Mouse (Mus musculus) heart, adult 9 months (tissue): ENCODE measurements around the gene Pde11a.

Experiments
- DNase-seq, 2 experiments: peaks; one replicate each; pipeline ENCODE4 v3.0.0; 2022; ENCODE audit warnings: low spot score in 2 of 2

The Pde11a gene

DNA sequence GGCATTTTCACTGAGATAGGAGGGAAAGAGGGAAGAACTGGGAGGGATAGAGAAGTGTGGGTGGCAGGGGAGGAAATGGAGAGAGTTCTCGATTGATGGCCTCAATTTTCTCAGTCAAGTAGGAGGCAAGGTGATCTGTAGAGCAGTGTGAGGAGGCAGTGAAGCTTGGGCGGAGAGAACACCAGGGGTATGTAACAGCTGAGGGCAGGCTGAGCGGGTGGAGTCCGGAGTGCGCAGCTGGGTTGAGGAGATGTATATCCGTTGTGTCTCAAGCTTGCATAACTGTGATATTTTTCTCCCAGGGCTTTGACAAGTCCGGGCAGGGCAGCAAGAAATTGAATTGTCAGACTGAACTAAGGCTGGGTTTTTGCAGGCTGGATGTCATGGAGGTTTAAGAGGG lies 281.0 kb downstream of the Pde11a start:
- DNase-seq = no peak

DNA sequence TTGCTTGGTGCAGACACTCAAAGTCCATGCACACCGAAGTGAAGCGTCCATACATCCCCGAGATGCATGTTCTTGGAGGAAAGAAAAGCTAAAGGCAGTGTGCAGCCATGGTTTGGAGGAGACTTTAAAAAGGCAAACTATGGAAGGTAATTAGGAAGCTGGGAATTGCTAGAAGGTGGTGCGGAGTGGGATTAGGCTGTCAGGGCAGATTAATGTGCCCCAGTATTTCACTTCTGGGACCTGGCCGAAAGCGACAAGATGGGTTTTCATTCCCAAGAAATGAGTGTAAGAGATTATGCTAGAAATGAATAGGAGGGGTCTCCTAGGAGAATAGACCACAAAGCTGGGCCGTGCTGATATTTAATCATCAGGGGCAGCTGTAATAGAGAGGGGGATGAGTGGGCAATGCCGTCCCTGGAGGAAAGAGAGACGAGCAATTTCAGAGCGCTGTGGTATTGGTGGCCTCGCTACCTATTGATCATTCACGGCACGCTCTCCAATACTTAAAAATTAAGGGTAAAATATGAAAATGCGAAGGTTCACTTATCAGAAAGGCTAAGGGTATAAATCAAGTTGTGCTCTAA lies 284.7 kb downstream of the Pde11a start:
- DNase-seq = no peak

GRCm38 (mm10) chr2:76052897-76053505 lies 285.6 kb downstream of the Pde11a start:
- no peak for DNase-seq

GRCm38 (mm10) chr2:76051385-76051784 lies 287.2 kb downstream of the Pde11a start:
- DNase-seq = no peak

GRCm38 (mm10) chr2:76050911-76051310 lies 287.7 kb downstream of the Pde11a start:
- no peak for DNase-seq

GRCm38 (mm10) chr2:76050092-76050491 lies 288.5 kb downstream of the Pde11a start:
- DNase-seq = no peak

DNA sequence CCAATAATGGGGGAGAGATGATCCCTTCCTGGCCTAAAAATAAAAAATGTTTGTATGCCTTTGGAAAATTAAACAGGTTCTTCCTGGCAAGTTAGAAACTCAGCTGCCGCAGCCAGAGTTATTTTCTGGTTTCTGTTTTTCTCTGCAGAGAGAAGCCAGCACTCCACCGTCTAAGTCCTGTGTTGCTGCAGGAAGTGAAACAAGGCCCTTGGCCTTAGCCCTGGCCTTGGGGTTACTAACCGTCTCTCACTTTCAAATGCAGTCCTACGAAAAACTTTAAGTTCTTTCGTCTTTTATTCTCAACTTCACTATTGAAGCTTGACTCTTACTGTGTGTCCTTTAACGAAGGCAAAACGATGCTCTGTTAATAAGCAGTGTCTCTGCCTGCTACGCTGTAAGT lies 289.0 kb downstream of the Pde11a start:
- DNase-seq = no peak

DNA sequence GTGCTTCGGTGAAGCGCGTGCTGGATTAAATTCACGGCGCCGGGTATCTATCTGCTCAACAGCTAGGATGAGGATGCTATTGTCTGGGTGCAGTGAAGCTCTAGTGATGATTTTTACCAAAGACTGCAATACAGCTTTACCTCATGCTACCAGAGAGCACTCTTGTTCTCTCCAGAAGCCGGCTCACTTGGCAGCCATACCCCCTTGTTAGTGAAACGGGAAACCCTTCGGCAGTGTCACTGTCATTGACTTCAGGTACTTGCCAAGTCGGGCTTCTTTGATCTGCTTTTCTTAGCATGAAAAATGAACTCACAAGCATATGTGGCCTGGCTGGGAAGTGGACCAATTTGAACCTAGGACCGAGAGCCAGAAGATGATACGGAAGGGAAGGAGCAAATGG lies 290.8 kb downstream of the Pde11a start:
- no peak for DNase-seq

GRCm38 (mm10) chr2:76042210-76042609 lies 296.4 kb downstream of the Pde11a start:
- DNase-seq = no peak

DNA sequence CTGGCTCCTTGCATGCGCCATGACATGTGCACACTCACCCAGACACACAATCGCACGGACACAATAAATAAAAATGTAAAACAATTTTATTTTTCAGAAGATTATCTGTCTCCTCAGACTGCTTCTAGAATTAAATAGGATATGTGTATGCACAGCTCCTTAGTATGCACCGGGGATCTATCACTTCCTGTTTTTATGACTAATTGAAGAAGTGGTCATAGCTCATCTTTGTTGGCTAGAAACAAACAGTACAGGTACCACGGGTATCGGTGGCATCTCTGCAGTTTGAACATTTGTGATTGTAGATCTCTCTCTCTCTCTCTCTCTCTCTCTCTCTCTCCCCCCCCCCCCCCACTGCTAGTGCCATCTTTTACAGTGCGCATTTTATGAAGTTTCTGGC lies 298.5 kb downstream of the Pde11a start:
- no peak for DNase-seq

DNA sequence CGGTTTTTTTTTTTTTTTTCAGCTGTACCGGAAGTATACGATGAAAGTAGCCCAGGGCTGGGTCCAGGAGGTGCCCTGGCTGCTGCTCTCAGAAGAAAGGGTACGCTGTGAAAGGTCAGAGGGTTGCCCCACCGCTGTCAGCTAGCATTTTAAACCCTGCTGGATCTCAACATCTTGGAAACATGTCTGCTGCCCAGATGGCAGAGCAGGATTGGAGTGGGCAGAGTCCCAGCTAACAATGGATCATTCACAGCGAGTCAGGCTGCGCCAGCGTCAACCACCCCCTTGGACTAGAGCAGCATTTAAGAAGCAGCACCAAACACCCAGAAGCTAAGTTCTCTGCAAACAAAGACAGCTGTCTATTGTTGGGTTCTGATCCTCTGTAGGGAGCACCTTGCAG lies 308.5 kb downstream of the Pde11a start:
- DNase-seq = no peak

GRCm38 (mm10) chr2:76029081-76029901 lies 309.3 kb downstream of the Pde11a start:
- no peak for DNase-seq

DNA sequence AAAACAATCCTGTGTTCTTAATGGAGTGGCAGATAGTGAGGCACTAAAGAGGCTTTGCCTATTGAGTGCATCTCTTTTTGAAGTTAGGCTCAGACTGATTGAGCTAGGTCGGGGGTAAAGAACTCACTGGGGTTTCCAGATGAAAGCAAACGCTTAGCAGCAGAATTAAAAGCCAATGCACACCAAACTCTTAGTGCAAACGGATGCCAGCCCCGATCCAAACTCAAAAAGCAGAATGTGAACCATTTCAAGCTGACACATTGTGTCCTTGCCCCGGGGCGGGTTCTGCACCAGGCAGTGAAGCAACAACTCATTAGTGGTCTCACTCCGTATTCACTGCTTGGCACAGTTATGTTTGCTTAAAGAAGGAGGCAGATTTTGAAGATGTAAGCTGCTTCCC lies 321.7 kb downstream of the Pde11a start:
- no peak for DNase-seq

GRCm38 (mm10) chr2:76016136-76016535 lies 322.4 kb downstream of the Pde11a start:
- no peak for DNase-seq

DNA sequence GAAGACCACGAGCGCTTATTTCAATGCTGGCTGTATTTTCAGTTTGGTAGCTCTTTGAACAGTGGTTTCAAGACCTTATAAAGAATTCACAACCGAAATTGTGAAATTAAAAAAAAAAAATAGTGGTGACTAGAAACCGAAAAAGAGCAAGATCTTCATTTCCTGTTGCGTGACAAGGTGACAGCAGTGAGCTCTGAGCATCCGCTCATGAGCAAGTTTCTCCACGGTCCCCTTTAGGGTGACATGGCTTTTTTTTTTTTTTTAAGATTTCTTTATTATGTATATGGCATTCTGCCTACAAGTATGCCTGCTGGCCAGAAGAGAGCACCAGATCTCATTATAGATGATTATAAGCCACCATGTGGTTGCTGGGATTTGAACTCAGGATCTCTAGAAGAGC lies 323.1 kb downstream of the Pde11a start:
- DNase-seq = no peak

- DNase-seq = no peak
Observed at GRCm38 (mm10) chr2:76014659-76015058, 323.9 kb downstream of the Pde11a start.

GRCm38 (mm10) chr2:76006194-76006593 lies 332.4 kb downstream of the Pde11a start:
- DNase-seq = no peak

- DNase-seq = no peak
Observed at GRCm38 (mm10) chr2:76002899-76003298, 335.7 kb downstream of the Pde11a start.

GRCm38 (mm10) chr2:76001392-76001791 lies 337.2 kb downstream of the Pde11a start:
- DNase-seq = peak in 1 of 2 experiments; percentile 17

GRCm38 (mm10) chr2:75999636-76000035 lies 338.9 kb downstream of the Pde11a start:
- peak in 1 of 2 experiments; percentile 9 for DNase-seq

DNA sequence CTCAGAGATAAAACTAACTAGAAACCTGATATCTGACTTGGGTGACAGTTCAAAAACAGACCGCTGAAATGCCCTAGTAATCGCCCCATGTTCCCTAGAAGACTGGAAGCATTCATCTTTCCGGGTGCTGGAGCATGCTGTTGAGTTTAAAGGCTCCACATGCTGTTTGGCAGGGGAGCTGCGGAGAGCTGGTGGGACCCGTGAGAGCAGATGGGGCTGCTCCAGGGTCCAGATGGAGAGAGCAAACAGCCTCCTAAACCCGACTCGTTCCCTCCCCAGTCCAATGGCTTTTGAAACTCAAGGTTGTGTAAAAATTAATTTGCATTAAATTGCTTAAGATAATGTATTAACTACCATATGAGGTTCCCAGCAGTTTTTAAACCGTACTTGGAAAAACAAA lies 339.9 kb downstream of the Pde11a start:
- DNase-seq = no peak

DNA sequence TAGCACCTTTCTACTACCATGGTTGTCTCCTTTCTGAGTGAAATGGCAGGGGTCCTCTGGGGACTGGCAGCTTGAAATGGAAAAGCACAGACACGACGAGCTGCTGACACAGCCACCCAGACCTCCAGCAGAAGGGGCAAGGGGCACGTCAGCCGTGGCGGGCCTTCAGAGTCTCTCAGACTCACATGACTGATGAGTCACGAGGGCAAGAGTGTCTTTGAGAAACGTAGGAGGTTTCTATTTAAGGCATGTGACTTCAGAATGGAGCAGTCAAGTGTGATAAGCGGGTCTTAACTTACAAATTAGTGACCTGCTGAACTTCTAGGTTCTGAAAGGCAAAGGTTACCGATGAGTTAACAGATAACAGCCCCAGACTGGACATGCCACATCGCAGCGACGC lies 340.8 kb downstream of the Pde11a start:
- DNase-seq = no peak

DNA sequence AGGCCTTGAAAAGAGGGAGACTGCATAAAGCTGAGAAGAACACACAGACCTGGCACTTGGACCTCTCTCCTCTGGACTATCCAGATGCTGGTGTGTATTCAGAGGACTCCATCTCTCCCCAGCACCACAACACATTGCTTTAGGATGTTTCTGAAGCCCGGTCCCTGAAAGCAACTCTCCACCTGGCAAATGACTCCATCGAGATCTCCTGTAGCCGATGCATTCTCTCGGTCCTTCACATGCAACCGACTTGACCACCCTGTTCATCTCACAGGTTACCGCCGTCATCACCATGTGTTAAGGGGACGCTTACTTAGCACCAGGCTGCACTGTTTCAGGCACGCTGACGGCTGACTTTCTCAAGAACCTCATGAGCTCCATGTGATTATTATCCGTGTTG lies 343.7 kb downstream of the Pde11a start:
- no peak for DNase-seq
